Mouse (Mus musculus): ENCODE results near the gene Ctf2. TPM values are rescaled to one million over a fixed set of nuclear protein-coding genes. Genes with fewer than 3 reads are reported as not detected.

The Ctf2 gene
- polyA plus RNA-seq, 1 experiment from 2014 or later, result 0.13 TPM

DNA sequence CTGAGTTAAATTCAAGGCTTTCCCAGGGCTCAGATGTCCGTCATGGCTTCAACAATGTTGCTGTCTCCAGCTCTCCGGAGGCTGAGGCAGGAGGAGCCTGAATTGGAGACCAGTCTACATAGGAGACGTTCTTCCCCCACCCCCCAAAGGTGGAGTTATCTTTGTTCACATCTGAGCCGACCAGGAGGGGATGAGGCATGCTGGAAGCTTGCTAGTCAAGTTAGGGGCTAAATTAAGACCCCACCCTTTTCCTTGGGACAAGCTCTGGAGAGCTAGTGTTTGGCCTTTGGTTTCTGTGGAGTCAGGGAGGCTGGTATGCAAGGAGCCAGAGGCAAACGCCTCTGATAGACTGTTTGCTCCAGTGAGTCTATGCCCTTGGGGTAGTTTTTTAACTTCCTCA lies 21.2 kb upstream of the Ctf2 start:
- peaks cover 87% of the 10 kb centered on the region for H3K36me3 ChIP-seq
- no peak overlapping the region for H3K4me2 ChIP-seq
- ATAC-seq, result no peak
- no peak overlapping the region for H3K27ac ChIP-seq
- 0 out of 2 replicates have a peak, but pooled peaks cover 2% of the 10 kb centered on the region for H3K4me1 ChIP-seq
- no peak overlapping the region for H3K9ac ChIP-seq
- H3K27me3 ChIP-seq (replicated peaks), result no peaks in the 10 kb centered on the region
- no peaks in the 10 kb centered on the region for H3K9me3 ChIP-seq (replicated peaks)
- no peak overlapping the region for H3K4me3 ChIP-seq
- WGBS (ENCODE audit: insufficient replicate concordance), result 52% methylated on average over 5 of the region's 5 CpGs

DNA sequence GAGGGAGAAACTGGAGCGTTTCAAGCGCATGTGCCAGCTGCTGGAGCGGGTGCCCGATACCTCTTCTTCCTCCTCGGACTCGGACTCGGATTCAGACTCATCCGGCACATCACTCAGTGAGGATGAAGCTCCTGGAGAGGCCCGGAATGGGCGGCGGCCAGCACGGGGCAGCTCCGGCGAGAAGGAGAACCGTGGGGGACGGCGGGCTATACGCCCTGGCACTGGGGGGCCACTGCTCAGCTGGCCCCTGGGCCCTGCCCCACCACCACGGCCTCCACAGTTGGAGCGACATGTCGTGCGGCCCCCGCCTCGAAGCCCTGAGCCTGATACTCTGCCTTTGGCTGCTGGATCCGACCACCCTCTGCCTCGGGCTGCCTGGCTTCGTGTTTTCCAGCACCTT lies 20.1 kb upstream of the Ctf2 start:
- peaks cover 11% of the 10 kb centered on the region for H3K4me1 ChIP-seq
- H3K27ac ChIP-seq, result no peak overlapping the region
- peaks cover 80% of the 10 kb centered on the region for H3K36me3 ChIP-seq
- no peak overlapping the region for H3K4me2 ChIP-seq
- H3K9me3 ChIP-seq (replicated peaks), result no peaks in the 10 kb centered on the region
- no peaks in the 10 kb centered on the region for H3K27me3 ChIP-seq (replicated peaks)
- H3K4me3 ChIP-seq, result no peak overlapping the region
- H3K9ac ChIP-seq, result no peak overlapping the region
- no peak for ATAC-seq
- 85% methylated on average over 27 of the region's 27 CpGs for WGBS (ENCODE audit: insufficient replicate concordance)

DNA sequence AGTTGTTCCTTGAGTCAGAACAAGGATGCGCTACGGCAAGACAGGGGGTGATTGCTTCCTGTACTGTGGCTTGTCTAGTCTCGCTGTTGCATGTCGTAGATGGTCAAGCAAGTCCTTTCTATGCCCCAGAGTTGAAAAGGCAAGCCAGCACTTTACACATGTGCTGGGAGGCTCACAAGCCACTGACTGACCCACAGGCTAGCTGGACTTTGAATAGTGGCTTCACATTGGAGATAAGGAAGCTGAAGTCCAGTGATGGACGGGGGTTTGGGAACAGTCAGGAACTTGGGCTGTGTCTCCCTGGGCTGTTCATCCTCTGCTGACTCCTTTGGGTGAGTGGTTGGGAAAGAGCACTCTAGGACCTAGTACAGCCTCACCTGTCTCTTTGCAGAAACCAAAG lies 19.7 kb upstream of the Ctf2 start:
- peaks cover 76% of the 10 kb centered on the region for H3K36me3 ChIP-seq
- H3K9me3 ChIP-seq (replicated peaks), result no peaks in the 10 kb centered on the region
- no peak for ATAC-seq
- no peak overlapping the region for H3K9ac ChIP-seq
- H3K4me3 ChIP-seq, result no peak overlapping the region
- WGBS (ENCODE audit: insufficient replicate concordance), result 81% methylated on average over 5 of the region's 5 CpGs
- H3K27ac ChIP-seq, result no peak overlapping the region
- peaks cover 15% of the 10 kb centered on the region for H3K4me1 ChIP-seq
- H3K4me2 ChIP-seq, result no peak overlapping the region
- H3K27me3 ChIP-seq (replicated peaks), result no peaks in the 10 kb centered on the region

DNA sequence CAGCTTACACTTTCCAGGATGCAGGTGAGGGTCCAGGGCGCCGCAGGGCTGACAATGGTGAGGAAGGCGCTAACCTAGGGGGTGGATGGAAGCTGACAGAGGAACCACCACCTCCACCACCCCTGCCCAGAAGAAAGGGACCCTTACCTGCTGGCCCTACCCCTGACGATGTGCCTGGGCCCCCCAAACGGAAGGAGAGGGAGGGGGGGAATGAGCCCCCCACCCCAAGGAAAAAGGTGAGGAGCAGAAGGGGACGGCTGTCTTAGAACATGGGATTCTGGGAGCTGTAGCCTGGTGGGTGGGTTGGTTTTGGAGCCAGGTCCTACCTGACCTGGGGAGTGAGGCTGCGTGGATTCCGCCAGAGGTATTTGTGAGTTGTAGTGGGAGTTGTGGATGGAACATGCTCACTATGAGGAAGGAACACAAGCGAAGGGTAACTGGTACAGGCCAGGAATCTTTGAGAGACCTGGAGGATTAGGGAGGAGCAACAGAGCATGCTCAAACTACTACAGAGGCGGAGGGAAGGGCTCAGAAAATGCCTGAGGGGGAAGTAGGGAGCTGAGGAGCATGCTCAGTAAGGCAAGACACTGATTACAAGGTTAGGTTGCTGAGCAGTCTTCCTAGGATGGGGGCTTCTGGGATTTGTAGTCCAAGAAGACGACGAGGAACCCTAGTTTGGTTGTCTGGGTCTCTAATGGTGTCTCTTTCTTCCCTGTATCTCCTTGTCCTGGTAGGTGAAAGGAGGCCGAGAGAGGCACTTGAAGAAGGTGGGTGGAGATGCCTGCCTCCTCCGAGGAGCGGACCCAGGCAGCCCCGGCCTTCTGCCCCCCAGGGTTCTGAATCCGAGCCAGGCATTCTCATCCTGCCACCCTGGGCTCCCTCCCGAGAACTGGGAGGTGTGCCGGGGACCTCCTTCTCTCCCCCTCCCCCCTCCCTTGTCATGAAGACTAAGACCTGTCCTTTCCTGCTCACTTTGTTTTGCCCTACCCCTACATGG lies 18.5 kb upstream of the Ctf2 start:
- H3K4me3 ChIP-seq, result no peak overlapping the region
- 84% methylated on average over 19 of the region's 19 CpGs for WGBS (ENCODE audit: insufficient replicate concordance)
- H3K27me3 ChIP-seq (replicated peaks), result no peaks in the 10 kb centered on the region
- no peaks in the 10 kb centered on the region for H3K9me3 ChIP-seq (replicated peaks)
- H3K27ac ChIP-seq, result no peak overlapping the region
- H3K4me2 ChIP-seq, result no peak overlapping the region
- no peak for ATAC-seq
- no peak overlapping the region for H3K9ac ChIP-seq
- peaks cover 21% of the 10 kb centered on the region for H3K4me1 ChIP-seq
- peaks cover 72% of the 10 kb centered on the region for H3K36me3 ChIP-seq

DNA sequence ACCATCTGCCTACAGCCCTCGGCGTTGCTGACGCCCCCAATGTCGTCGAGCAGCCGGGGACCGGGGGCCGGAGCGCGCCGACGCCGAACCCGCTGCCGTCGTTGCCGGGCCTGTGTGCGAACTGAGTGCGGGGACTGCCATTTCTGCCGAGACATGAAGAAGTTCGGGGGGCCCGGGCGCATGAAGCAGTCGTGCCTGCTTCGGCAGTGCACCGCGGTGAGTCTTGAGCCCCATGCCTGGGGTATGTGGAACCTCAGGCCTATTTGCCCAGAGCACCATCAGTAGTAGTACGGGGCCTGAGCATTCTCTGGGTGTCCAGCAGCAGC lies 16.2 kb upstream of the Ctf2 start:
- Histone ChIP-seq H3K4me3 (no peak overlapping the region), H3K27ac (no peak overlapping the region), H3K9me3 (replicated peaks) (no peaks in the 10 kb centered on the region), H3K4me2 (no peak overlapping the region), H3K27me3 (replicated peaks) (no peaks in the 10 kb centered on the region), H3K36me3 (peaks cover 53% of the 10 kb centered on the region), H3K4me1 (peaks cover 32% of the 10 kb centered on the region), H3K9ac (no peak overlapping the region)
- 93% methylated on average over 28 of the region's 28 CpGs for WGBS (ENCODE audit: insufficient replicate concordance)
- ATAC-seq, result no peak

DNA sequence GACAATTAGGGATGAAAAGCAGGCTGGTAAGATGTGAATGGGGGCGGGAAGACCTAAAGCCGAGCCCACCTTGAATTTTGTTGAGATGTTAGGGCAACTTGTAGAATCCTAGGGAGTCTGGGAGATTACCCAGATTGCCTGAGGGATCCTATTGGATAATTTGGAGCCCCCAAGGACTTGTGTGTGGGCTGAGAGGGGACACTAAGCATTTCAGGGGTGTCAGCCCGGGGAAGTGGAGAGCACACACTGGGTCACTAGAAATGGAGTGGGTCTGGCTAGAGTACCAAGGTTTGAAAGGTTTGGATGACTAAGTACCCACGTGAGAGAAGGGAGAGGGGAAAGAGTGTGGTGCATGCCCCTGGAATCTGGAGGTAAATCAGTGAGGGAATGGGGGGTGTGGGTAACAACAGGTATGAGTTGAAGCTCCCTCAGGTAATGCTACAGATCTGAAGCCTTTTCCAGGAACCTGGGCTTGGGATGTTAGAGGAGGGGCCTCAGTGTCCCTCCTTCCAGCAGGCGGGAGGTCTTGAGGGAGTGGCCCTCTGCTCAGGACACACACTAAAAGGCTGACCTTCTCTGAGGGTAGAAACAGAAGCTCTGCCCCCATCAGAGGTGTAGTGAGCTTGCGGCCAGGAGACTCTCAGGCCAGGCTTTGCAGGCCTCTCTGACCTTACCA lies 15.7 kb upstream of the Ctf2 start:
- Histone ChIP-seq H3K4me2 (peak overlapping the region; percentile 97), H3K9ac (no peak overlapping the region), H3K4me1 (peaks cover 32% of the 10 kb centered on the region), H3K27ac (peak overlapping the region; percentile 75; the same call in 1 of the 2 replicates), H3K4me3 (peak overlapping the region; percentile 77), H3K27me3 (replicated peaks) (no peaks in the 10 kb centered on the region), H3K9me3 (replicated peaks) (no peaks in the 10 kb centered on the region), H3K36me3 (peaks cover 48% of the 10 kb centered on the region)
- WGBS (ENCODE audit: insufficient replicate concordance), result 65% methylated on average over 6 of the region's 6 CpGs
- ATAC-seq, result no peak

DNA sequence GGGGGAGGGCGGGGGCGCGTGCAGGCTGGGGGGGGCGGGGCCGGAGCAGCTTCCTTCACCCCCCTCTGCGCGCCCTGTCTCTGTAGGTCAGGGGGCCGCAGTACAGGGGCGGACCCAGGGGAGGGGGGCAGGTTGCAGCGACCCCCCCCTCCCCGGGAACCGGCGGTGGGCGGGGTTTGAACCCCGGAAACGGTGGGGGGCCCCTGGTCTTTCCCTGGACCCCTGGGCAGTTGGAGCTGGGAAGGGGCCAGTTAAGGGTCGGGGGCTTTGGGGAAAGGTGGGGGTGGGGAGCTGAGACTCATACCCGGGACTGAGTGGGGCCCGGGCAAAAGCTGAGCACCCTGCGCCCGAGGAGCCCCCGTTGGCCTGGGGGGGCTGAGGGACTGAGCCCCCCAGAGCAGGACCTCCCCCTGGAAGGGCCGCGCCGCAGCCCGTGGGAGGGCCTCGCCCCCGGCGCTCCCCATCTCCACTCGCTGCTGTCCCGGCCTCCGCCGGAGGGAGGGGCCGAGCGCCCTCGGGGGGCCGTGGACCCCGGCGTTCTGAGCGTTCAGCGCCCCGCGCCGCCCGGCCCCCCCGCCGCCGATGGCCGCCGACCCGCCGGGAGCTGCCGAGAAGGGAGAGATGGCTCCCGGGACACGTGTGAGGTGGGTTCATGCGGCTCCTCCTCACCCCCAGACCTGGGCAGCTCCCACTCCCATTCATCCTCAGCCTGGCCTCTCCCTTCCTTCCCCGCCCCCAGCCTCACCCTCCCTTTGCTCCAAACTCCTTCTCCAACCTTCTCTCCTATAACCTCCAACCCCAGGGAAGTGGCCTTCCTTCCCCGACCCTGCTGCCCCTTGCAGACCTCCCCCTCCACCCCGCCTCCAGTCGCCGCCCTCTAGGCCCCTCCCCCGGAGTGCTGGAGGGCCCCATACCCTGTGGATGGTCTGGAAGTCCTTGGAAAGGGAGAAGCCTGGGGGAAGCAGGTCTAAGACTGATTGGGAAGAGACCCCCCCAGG lies 14.8 kb upstream of the Ctf2 start:
- no peaks in the 10 kb centered on the region for H3K27me3 ChIP-seq (replicated peaks)
- peaks cover 32% of the 10 kb centered on the region for H3K4me1 ChIP-seq
- peak; percentile 13 for ATAC-seq
- H3K4me3 ChIP-seq, result peak overlapping the region; percentile 77
- peak overlapping the region; percentile 97 for H3K4me2 ChIP-seq
- peaks cover 39% of the 10 kb centered on the region for H3K36me3 ChIP-seq
- peak overlapping the region; percentile 75 for H3K27ac ChIP-seq
- 2% methylated on average over 50 of the region's 62 CpGs for WGBS (ENCODE audit: insufficient replicate concordance)
- H3K9me3 ChIP-seq (replicated peaks), result no peaks in the 10 kb centered on the region
- peak overlapping the region; percentile 67 for H3K9ac ChIP-seq

DNA sequence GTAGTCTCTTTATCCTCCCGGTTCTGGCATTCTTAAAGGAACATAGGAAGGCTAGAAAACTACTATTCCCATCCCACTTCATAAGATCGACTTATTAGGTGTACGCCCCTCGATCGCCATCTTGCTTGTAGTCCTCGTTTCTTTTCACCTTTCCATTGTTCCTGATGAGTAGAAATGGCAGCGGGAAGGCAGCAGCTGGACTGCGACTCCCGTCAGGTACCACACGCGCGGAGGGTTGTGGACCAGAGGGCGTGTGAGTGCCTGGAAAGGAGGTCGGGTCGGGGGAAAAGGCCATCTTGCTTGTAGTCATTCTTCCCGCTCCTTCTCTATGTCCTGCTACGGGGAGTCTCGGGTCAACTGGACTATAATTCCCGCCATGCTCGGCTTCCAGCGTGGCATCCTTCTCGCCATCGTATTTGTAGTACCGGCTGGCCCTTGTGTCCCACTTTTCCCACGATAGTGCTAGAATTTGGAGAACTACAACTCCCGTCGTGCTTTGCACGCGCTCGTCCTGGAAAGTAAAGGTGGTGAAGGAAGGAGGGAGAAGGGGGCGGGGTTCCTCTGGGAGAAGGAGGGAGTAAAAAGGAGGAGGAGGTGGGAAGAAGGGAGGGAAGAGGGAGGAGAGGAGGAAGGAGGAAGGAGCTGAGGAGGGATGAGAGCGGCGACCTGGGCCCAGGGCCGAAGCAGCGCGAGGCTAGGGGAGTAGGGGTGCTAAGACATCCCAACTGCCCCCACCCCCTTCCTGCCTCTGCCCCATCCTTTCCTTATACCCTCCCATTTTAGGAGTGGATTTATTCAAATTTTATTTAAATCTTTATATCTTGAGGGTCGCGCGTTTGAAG lies 13.9 kb upstream of the Ctf2 start:
- no peaks in the 10 kb centered on the region for H3K9me3 ChIP-seq (replicated peaks)
- H3K4me1 ChIP-seq, result peaks cover 32% of the 10 kb centered on the region
- peaks cover 30% of the 10 kb centered on the region for H3K36me3 ChIP-seq
- under 1% methylated on average over 39 of the region's 39 CpGs for whole genome bisulfite sequencing (ENCODE audit: insufficient replicate concordance)
- H3K27ac ChIP-seq, result peak overlapping the region; percentile 86
- H3K9ac ChIP-seq, result peak overlapping the region; percentile 67
- H3K27me3 ChIP-seq (replicated peaks), result no peaks in the 10 kb centered on the region
- peak; percentile 68 for ATAC-seq
- H3K4me3 ChIP-seq, result peak overlapping the region; percentile 77
- peak overlapping the region; percentile 97 for H3K4me2 ChIP-seq

DNA sequence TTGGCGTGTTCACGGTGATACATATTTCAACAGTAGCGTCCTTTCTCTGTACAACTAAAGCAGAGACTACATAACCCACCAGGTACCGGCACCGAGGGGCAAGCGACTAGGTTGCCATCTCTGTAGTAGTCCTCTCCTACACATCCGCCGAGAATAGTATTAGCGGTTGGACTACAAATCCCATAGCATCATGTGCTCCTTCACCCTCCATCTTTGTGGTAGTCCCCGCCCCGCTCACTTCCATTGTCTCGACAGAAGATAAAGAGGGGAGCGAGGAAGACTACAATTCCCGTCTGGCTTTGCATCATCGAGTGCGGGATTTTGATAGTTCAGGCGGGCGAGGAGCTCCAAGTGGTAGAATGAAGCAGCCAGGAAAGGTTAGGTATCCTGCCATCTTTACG lies 13.3 kb upstream of the Ctf2 start:
- no peaks in the 10 kb centered on the region for H3K27me3 ChIP-seq (replicated peaks)
- H3K4me2 ChIP-seq, result peak overlapping the region; percentile 97
- H3K36me3 ChIP-seq, result peaks cover 24% of the 10 kb centered on the region
- peak overlapping the region; percentile 77 for H3K4me3 ChIP-seq
- peak; percentile 82 for ATAC-seq
- WGBS (ENCODE audit: insufficient replicate concordance), result under 1% methylated on average over 19 of the region's 19 CpGs
- H3K9ac ChIP-seq, result peak overlapping the region; percentile 67
- H3K9me3 ChIP-seq (replicated peaks), result no peaks in the 10 kb centered on the region
- H3K4me1 ChIP-seq, result peaks cover 32% of the 10 kb centered on the region
- H3K27ac ChIP-seq, result peak overlapping the region; percentile 86

DNA sequence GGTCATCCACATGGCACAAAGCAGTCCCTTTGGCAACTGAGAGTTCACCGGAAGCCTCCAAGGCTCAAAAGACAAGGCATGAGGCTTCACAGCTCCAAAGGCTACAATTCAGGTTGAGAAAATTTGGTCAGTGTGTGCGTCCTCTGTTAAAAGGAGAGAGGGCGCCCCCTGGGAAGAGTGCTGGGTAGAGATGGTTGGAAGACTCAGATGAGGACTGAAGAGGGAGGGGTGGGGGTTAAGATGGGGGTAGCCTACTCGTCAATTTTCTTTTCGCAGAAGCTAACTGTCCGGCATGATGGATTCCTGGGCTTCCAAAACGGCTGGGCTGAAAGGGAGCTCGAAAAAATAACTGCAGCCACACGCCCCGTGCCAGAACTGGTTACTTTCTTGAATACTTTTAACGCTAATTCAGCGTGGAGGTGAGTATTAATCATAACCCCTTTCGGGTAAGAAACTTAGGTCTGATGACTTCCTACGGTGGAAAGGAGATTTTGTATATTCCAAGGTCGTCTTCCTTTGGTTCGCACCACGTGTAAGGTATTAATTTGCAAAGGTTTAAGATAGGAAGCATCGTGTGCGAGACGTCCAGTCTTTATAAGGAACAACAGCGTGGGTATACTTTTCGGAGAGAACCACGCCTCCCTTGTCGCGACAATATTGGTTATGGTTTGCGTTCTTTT lies 12.5 kb upstream of the Ctf2 start, which contains the start of gene Fbxl19:
Gene Fbxl19, plus strand, starts transcription at position 178 of the 680 bp plus-strand sequence.
- Histone ChIP-seq H3K4me3 (peak within 1 kb of the TSS; percentile 77), H3K9me3 (replicated peaks) (no peaks in the 10 kb centered on the region), H3K36me3 (peaks cover 16% of the 10 kb centered on the region), H3K27ac (peak within 1 kb of the TSS; percentile 86), H3K9ac (peak within 1 kb of the TSS; percentile 67), H3K4me1 (peaks cover 32% of the 10 kb centered on the region), H3K27me3 (replicated peaks) (no peaks in the 10 kb centered on the region), H3K4me2 (peak within 1 kb of the TSS; percentile 97)
- under 1% methylated on average over 26 of the region's 26 CpGs for WGBS (ENCODE audit: insufficient replicate concordance)
- ATAC-seq, result no peak
